Mouse (Mus musculus) brain, embryonic 14.5 days (tissue): ENCODE data around the gene Gm21958.

Experiments
- CTCF ChIP-seq: fragments of 200-500 bp; IDR thresholded peaks from 2 replicates; pipeline ENCODE4 v1.5.1; 2012; ENCODE audit warnings: inconsistent platforms, mild to moderate bottlenecking, moderate library complexity, borderline replicate concordance; ENCODE audit not compliant: insufficient read depth, insufficient read length; ENCODE audit errors: extremely low read depth
- POLR2A ChIP-seq: fragments of 200-500 bp; IDR thresholded peaks from 2 replicates; pipeline ENCODE4 v1.6.1; 2012; ENCODE audit warnings: mild to moderate bottlenecking, inconsistent platforms, borderline replicate concordance; ENCODE audit not compliant: poor library complexity, insufficient read depth, insufficient read length, severe bottlenecking; ENCODE audit errors: extremely low read depth

GRCm38 (mm10) chr3:54756058-54756457, 41.9 kb upstream of the Gm21958 start:
- TF ChIP-seq POLR2A = no peak
- TF ChIP-seq CTCF = no peak
